In genomic region chr15:98616362-98617175, GRCm38 (mm10) we compare ENCODE assay signal across 9 mouse cellular contexts. TPM values are rescaled to one million over a fixed set of nuclear protein-coding genes. Genes with fewer than 3 reads are reported as not detected.
A peak's percentile ranks its signal among the peaks of the same experiment; 100 is the strongest.
DNase-seq lines count a peak whose midpoint lies in the region; ATAC-seq and TF ChIP-seq lines count a peak whose summit lies in the region.
"Had no signal": no experiment of that assay in that cellular context is flagged by ENCODE, and none has a peak within 500 bp of the region (broad histone marks: within the 10 kb centered on the region; RNA-seq: fewer than 3 reads in every experiment).

No protein-coding gene starts in this region.

- H3K4me3 ChIP-seq in forebrain, embryonic 12.5 days (replicated peaks), result no peak overlapping the region
- no peak overlapping the region for H3K4me3 ChIP-seq in forebrain, postnatal 0 days (ENCODE audit: low read depth, low read length)
- no peak overlapping the region for H3K4me3 ChIP-seq in hindbrain, embryonic 13.5 days
- peak overlapping the region; percentile 21; the same call in 1 of the 2 replicates for H3K4me3 ChIP-seq in limb, embryonic 13.5 days

- TF ChIP-seq CTCF in forebrain, postnatal 0 days (IDR thresholded peaks at IDR 0.05; ENCODE audit: low read depth), result no peak

- DNase-seq in forebrain, postnatal 0 days, result no peak
- DNase-seq in MN1 (ENCODE audit: low spot score), result peak; percentile 78
- no peak for DNase-seq in adrenal gland, adult 8-10 months
- no peak for DNase-seq in adrenal gland, postnatal 36 days
- no peak for DNase-seq in urinary bladder, adult 18-20 months (ENCODE audit: low spot score in 2 of 2)

- peak; percentile 23; the same call in 1 of the 2 replicates for ATAC-seq in forebrain, embryonic 12.5 days (ENCODE audit: low FRiP score)
- ATAC-seq in forebrain, postnatal 0 days, result no peak
- ATAC-seq in hindbrain, embryonic 13.5 days (ENCODE audit: low FRiP score), result no peak
- 0 out of 2 replicates have a peak, but pooled peaks have one; percentile 27 for ATAC-seq in limb, embryonic 13.5 days (ENCODE audit: low FRiP score, low read depth)

- H3K36me3 ChIP-seq in forebrain, embryonic 12.5 days (replicated peaks), result no peaks in the 10 kb centered on the region
- H3K36me3 ChIP-seq in forebrain, postnatal 0 days (ENCODE audit: insufficient read depth), result no peaks in the 10 kb centered on the region
- H3K36me3 ChIP-seq in hindbrain, embryonic 13.5 days, result no peaks in the 10 kb centered on the region
- H3K36me3 ChIP-seq in limb, embryonic 13.5 days, result no peaks in the 10 kb centered on the region

- 0 out of 2 replicates have a peak overlapping the region, but pooled peaks have one; percentile 25 for H3K9ac ChIP-seq in forebrain, embryonic 12.5 days
- H3K9ac ChIP-seq in forebrain, postnatal 0 days, result no peak overlapping the region
- no peak overlapping the region for H3K9ac ChIP-seq in hindbrain, embryonic 13.5 days
- H3K9ac ChIP-seq in limb, embryonic 13.5 days, result peak overlapping the region; percentile 31; the same call in 1 of the 2 replicates

- no peak overlapping the region for H3K27ac ChIP-seq in forebrain, embryonic 12.5 days
- H3K27ac ChIP-seq in forebrain, postnatal 0 days (ENCODE audit: low read depth, low read length), result no peak overlapping the region
- H3K27ac ChIP-seq in hindbrain, embryonic 13.5 days, result no peak overlapping the region
- H3K27ac ChIP-seq in limb, embryonic 13.5 days, result no peak overlapping the region

- H3K27me3 ChIP-seq in forebrain, embryonic 12.5 days, result peaks cover 16% of the 10 kb centered on the region; the same call in 1 of the 2 replicates
- no peaks in the 10 kb centered on the region for H3K27me3 ChIP-seq in forebrain, postnatal 0 days (ENCODE audit: insufficient read depth, low read length)
- peaks cover 13% of the 10 kb centered on the region for H3K27me3 ChIP-seq in hindbrain, embryonic 13.5 days
- no peaks in the 10 kb centered on the region for H3K27me3 ChIP-seq in limb, embryonic 13.5 days

- no peaks in the 10 kb centered on the region for H3K9me3 ChIP-seq in forebrain, embryonic 12.5 days
- H3K9me3 ChIP-seq in forebrain, postnatal 0 days (ENCODE audit: low read length), result no peaks in the 10 kb centered on the region
- H3K9me3 ChIP-seq in hindbrain, embryonic 13.5 days, result no peaks in the 10 kb centered on the region
- no peaks in the 10 kb centered on the region for H3K9me3 ChIP-seq in limb, embryonic 13.5 days

- peak overlapping the region; percentile 31; the same call in 1 of the 2 replicates for H3K4me2 ChIP-seq in forebrain, embryonic 12.5 days
- H3K4me2 ChIP-seq in forebrain, postnatal 0 days (ENCODE audit: low read depth), result no peak overlapping the region
- H3K4me2 ChIP-seq in hindbrain, embryonic 13.5 days, result 0 out of 2 replicates have a peak overlapping the region, but pooled peaks have one; percentile 13
- peak overlapping the region; percentile 52 for H3K4me2 ChIP-seq in limb, embryonic 13.5 days (replicated peaks)

- peaks cover 16% of the 10 kb centered on the region for H3K4me1 ChIP-seq in forebrain, embryonic 12.5 days
- H3K4me1 ChIP-seq in forebrain, postnatal 0 days (ENCODE audit: insufficient read depth), result no peaks in the 10 kb centered on the region
- peaks cover 17% of the 10 kb centered on the region for H3K4me1 ChIP-seq in hindbrain, embryonic 13.5 days (replicated peaks)
- H3K4me1 ChIP-seq in limb, embryonic 13.5 days, result peaks cover 33% of the 10 kb centered on the region

- 38% methylated on average over 20 of the region's 20 CpGs for WGBS in forebrain, embryonic 12.5 days
- WGBS in forebrain, postnatal 0 days, result 36% methylated on average over 20 of the region's 20 CpGs
- 46% methylated on average over 20 of the region's 20 CpGs for WGBS in hindbrain, embryonic 13.5 days
- WGBS in limb, embryonic 13.5 days, result 21% methylated on average over 20 of the region's 20 CpGs

RNA-seq across cellular contexts. Expression of gene Adcy6, which starts 6.7 kb away (rescaled TPM):
- polyA plus RNA-seq in forebrain, embryonic 12.5 days (2016; fragmentation: Nextera tagmentation; extraction: Ambion mirVana), result 12.9 and 14.2 TPM in 2 replicates
- total RNA-seq in forebrain, postnatal 0 days (2014; rRNA removed), result 39.2 and 42.3 TPM in 2 replicates
- 1.9 and 5.4 TPM in 2 replicates for polyA plus RNA-seq in forebrain, postnatal 0 days (2015; fragmentation: Nextera tagmentation; extraction: Ambion mirVana)
- polyA plus RNA-seq in hindbrain, embryonic 13.5 days (2015; fragmentation: Nextera tagmentation; extraction: Ambion mirVana), result 10.1 and 11.7 TPM in 2 replicates
- 16.9 and 17.1 TPM in 2 replicates for polyA plus RNA-seq in limb, embryonic 13.5 days (2015; fragmentation: Nextera tagmentation; extraction: Ambion mirVana)
- total RNA-seq in adrenal gland, adult 8-10 months (2022), result 10 to 100 TPM; 35.2 to 66.9 (median 56.7) TPM
- 10 to 100 TPM; 43.8 to 62.6 TPM for total RNA-seq in adrenal gland, postnatal 36 days (2021)

RNA-seq across cellular contexts. Expression of gene Cacnb3, which starts 14.1 kb away (rescaled TPM):
- polyA plus RNA-seq in forebrain, embryonic 12.5 days (2016; fragmentation: Nextera tagmentation; extraction: Ambion mirVana), result 77.1 and 80.4 TPM in 2 replicates
- 191 and 201 TPM in 2 replicates for total RNA-seq in forebrain, postnatal 0 days (2014; rRNA removed)
- 133 and 139 TPM in 2 replicates for polyA plus RNA-seq in forebrain, postnatal 0 days (2015; fragmentation: Nextera tagmentation; extraction: Ambion mirVana)
- 124 and 135 TPM in 2 replicates for polyA plus RNA-seq in hindbrain, embryonic 13.5 days (2015; fragmentation: Nextera tagmentation; extraction: Ambion mirVana)
- 43.7 and 48.2 TPM in 2 replicates for polyA plus RNA-seq in limb, embryonic 13.5 days (2015; fragmentation: Nextera tagmentation; extraction: Ambion mirVana)
- 10 to 100 TPM; 13.4 to 19.6 (median 15.7) TPM for total RNA-seq in adrenal gland, adult 8-10 months (2022)
- total RNA-seq in adrenal gland, postnatal 36 days (2021), result 10 to 100 TPM; 10.2 to 13.3 TPM

RNA-seq across cellular contexts. Expression of gene 4930415O20Rik, which starts 45.8 kb away (rescaled TPM):
- not detected in 2 replicates for polyA plus RNA-seq in forebrain, embryonic 12.5 days (2016; fragmentation: Nextera tagmentation; extraction: Ambion mirVana)
- not detected in 2 replicates for total RNA-seq in forebrain, postnatal 0 days (2014; rRNA removed)
- polyA plus RNA-seq in forebrain, postnatal 0 days (2015; fragmentation: Nextera tagmentation; extraction: Ambion mirVana), result 0.51 TPM in 1 of 2 replicates, not detected in the other
- polyA plus RNA-seq in hindbrain, embryonic 13.5 days (2015; fragmentation: Nextera tagmentation; extraction: Ambion mirVana), result 0.39 TPM in 1 of 2 replicates, not detected in the other
- polyA plus RNA-seq in limb, embryonic 13.5 days (2015; fragmentation: Nextera tagmentation; extraction: Ambion mirVana), result not detected in 2 replicates
- not detected for total RNA-seq in adrenal gland, adult 8-10 months (2022)
- 1 to 10 TPM in 1 of 2 experiments, under 1 TPM in 1; 0.83 to 1.1 TPM for total RNA-seq in adrenal gland, postnatal 36 days (2021)
- polyA plus RNA-seq: stomach, embryonic 14.5 days had no signal

RNA-seq across cellular contexts. Expression of gene Ccnt1, which starts 45.8 kb away (rescaled TPM):
- 61.2 and 63.2 TPM in 2 replicates for polyA plus RNA-seq in forebrain, embryonic 12.5 days (2016; fragmentation: Nextera tagmentation; extraction: Ambion mirVana)
- total RNA-seq in forebrain, postnatal 0 days (2014; rRNA removed), result 51.1 and 52.0 TPM in 2 replicates
- polyA plus RNA-seq in forebrain, postnatal 0 days (2015; fragmentation: Nextera tagmentation; extraction: Ambion mirVana), result 35.5 and 47.0 TPM in 2 replicates
- polyA plus RNA-seq in hindbrain, embryonic 13.5 days (2015; fragmentation: Nextera tagmentation; extraction: Ambion mirVana), result 69.7 and 77.0 TPM in 2 replicates
- polyA plus RNA-seq in limb, embryonic 13.5 days (2015; fragmentation: Nextera tagmentation; extraction: Ambion mirVana), result 57.7 and 62.1 TPM in 2 replicates
- total RNA-seq in adrenal gland, adult 8-10 months (2022), result 10 to 100 TPM; 45.2 to 56.6 (median 46.5) TPM
- 10 to 100 TPM; 55.6 to 67.1 TPM for total RNA-seq in adrenal gland, postnatal 36 days (2021)

RNA-seq across cellular contexts. Expression of gene Ddx23, which starts 46.1 kb away (rescaled TPM):
- polyA plus RNA-seq in forebrain, embryonic 12.5 days (2016; fragmentation: Nextera tagmentation; extraction: Ambion mirVana), result 23.9 and 24.1 TPM in 2 replicates
- 54.9 and 70.6 TPM in 2 replicates for total RNA-seq in forebrain, postnatal 0 days (2014; rRNA removed)
- 11.9 and 13.8 TPM in 2 replicates for polyA plus RNA-seq in forebrain, postnatal 0 days (2015; fragmentation: Nextera tagmentation; extraction: Ambion mirVana)
- polyA plus RNA-seq in hindbrain, embryonic 13.5 days (2015; fragmentation: Nextera tagmentation; extraction: Ambion mirVana), result 27.5 and 28.0 TPM in 2 replicates
- polyA plus RNA-seq in limb, embryonic 13.5 days (2015; fragmentation: Nextera tagmentation; extraction: Ambion mirVana), result 34.5 and 35.5 TPM in 2 replicates
- total RNA-seq in adrenal gland, adult 8-10 months (2022), result 100 to 1,000 TPM in 1 of 4 experiments, 10 to 100 TPM in 3; 68.9 to 100 (median 85.6) TPM
- total RNA-seq in adrenal gland, postnatal 36 days (2021), result 10 to 100 TPM; 75.5 to 84.3 TPM

Comparison
In these comparisons a context has a peak if more than half of its experiments do, and no peak if none do; other contexts are left out.
1. ATAC-seq: peak in forebrain, embryonic 12.5 days (single experiment) and limb, embryonic 13.5 days (single experiment); none in forebrain, postnatal 0 days (single experiment) and hindbrain, embryonic 13.5 days (single experiment).
2. H3K9ac ChIP-seq: peak in forebrain, embryonic 12.5 days (single experiment) and limb, embryonic 13.5 days (single experiment); none in forebrain, postnatal 0 days (single experiment) and hindbrain, embryonic 13.5 days (single experiment).